Mouse (Mus musculus) cerebellum, adult 9-10 months (tissue): ENCODE measurements around the gene Atrip.

Experiments
- DNase-seq: peaks from one replicate; pipeline ENCODE4 v3.0.0; 2022

The Atrip gene

DNA sequence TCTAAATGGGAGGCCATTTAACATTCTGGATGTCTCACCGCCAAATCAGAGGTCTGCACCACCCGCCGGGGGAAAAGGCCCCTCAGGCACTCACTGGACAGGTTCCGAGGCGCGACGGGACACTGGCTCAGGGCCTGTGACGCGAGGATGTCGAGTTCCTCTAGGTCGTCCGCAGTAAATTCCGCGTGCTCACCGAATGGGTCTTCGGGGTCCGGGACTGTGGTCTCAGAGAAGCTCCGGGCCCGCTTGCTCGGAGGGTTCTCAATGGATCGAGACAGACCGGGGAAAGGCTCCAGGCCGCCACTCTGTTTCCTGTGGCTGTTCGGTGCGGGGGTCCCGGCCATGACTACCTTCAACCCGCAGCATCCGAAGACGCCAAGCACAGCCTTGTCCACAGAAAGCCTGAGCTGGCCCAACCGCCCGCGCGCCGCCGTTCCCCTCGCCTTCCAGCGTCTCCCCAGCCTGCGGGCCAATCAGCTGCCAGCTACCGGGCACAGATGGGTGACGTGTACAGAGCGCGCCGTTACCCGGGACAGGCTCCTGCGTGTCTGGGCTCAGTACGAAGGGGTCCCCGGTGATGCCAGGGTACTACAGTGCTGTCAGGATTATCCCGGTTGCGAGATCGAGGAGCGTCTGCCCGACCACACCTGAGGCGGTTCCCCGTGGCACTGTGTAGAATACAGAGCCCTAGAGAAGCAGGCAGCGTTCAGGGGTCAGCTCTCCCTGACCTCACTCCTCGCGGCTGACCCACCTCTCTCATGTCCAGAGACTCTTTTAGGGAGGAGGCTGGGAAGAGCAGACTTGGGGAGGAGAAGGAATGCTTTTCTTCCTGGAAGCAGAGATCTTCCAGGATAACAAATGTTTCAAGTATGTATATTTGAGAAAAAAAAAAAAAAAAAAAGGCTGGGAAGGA lies at the start of gene Atrip:
TSS of gene Atrip (minus strand) at position 464 of the 913 bp plus-strand sequence.
- peak; percentile 91 for DNase-seq

- DNase-seq = no peak
Observed at GRCm38 (mm10) chr9:109123266-109123665, 49.3 kb upstream of the Atrip start.

DNA sequence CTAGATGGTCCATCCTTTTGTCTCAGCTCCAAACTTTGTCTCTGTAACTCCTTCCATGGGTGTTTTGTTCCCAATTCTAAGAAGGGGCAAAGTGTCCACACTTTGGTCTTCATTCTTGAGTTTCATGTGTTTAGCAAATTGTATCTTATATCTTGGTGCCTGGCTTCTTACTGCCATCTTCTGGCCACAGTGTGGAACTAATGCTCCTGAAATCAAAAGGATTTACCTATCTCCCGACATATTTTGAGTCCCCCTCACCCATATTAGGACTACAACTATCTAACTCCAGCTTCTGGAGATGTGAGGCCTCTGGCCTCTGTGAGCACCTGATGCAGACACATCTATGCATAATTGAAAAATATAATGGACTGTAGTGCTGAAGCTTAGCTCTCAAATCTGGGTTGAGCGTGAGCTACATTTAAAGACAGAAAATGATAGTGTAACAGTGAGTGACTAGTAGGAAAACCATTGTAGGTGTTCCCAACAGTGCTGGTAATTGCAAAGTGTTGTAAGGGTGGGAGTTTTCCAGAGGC lies 48.7 kb upstream of the Atrip start:
- DNase-seq = peak; percentile 42

DNA sequence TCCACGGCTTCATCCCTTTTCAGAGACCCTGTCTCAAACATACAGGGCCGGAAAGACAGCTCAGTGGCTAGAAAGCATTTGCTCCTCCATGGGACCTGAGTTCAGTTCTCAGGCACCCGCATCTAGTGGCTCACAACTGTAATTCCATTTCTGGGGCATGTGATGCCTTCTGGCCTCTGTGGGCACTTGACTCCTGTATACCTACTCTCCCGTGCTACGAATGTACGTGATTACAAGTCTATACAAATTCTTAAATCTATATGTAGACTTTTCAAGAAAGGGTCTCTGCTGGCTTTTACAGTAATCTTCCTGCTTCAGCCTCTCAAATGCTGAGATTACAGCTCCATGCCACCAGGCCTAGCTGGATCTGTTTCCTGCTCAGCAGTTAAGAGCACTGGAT lies 47.0 kb upstream of the Atrip start:
- no peak for DNase-seq

- DNase-seq = no peak
Observed at GRCm38 (mm10) chr9:109119571-109119970, 45.6 kb upstream of the Atrip start.

DNA sequence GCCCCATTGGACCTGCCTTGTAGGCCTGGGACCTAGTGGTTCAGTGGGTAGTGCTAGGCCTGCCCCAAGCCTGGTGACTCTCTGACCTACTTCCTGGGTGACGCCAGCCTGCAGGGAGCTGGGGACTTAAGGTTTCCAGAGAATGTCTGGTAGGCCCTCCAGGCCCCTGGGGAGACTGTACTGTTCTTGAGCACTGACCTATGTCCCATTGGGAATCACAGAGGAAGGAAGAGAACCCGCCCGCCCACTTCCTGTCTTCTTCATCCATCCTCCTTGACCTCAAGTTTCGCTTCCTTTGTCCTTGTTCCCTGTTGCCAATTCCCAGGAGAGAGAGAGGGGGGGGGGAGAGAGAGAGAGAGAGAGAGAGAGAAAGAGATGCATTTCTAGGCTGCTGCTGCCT lies 44.2 kb upstream of the Atrip start:
- DNase-seq = no peak

- DNase-seq = no peak
Observed at GRCm38 (mm10) chr9:109116205-109116604, 42.3 kb upstream of the Atrip start.

- DNase-seq = no peak
Observed at GRCm38 (mm10) chr9:109114871-109115270, 40.9 kb upstream of the Atrip start.

DNA sequence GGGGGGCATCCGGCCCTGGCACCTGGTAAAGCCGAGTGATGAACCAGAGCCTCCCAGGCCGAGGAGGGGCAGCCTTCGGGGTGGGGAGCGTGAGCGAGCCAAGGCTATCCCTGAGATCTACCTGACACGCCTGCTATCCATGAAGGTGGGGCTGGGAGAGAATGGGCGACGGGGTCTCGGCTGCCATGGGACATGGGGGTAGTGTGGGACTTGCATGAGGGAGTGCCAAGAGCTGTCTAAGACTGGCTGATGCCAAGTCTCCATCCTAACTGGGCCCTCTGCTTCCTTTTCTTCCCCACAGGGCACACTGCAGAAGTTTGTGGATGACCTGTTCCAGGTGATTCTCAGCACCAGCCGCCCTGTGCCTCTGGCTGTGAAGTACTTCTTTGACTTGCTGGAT lies 40.4 kb upstream of the Atrip start:
- DNase-seq = no peak

GRCm38 (mm10) chr9:109113331-109113730 lies 39.4 kb upstream of the Atrip start:
- no peak for DNase-seq

DNA sequence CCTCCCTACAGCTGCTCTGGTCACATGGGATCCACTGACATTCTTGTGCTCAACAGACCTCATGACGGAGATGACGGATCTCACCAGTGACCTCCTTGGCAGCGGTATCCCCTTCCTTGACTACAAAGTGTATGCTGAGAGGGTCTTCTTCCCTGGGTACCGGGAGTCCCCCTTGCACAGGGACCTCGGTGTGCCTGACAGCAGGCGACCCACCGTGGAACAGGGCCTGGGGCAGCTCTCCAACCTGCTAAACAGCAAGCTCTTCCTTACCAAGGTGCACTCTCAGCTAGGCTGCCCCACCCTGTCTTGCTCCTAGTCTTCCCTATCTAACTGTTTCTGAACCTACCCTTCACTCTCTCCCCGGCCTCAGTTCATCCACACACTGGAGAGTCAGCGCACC lies 37.7 kb upstream of the Atrip start:
- DNase-seq = no peak

DNA sequence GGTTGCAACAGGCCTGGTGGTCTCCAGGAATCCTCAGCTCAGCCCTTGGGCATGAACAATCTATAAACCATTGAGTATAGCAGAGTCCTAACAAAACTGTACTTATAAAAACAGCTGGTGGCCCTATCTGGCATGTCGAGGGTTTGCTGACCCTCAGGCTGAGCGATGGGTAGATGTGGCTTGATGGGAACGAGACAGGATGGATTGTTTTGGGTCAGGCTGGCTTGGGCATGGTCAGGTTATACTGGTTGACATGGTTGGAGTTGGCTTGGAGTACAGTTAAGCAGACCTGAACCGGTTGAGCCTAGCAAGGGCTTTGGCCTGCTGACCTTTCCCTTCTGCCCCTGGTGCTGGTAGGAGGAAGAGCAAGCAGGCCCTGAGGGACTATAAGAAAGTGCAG lies 37.2 kb upstream of the Atrip start:
- DNase-seq = no peak

GRCm38 (mm10) chr9:109110240-109110639 lies 36.3 kb upstream of the Atrip start:
- no peak for DNase-seq

DNA sequence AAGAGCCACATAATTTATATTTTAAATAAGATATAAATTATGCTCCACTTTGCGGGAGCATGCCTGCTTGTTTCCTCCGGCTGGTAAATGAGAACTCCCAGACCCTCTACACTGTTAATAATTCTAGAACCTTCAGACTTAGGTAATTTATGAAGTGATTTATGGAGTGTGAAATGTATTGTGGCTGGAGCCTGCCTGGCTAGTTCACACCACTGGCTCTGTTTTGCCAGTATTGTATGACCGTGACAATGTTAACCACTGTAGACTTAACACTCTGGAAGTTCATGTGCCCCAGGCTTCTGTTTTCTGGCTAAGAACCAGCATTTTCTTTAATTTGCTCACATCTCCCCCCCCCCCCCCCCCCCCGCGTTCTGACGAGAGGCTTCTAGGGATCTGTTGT lies 33.4 kb upstream of the Atrip start:
- no peak for DNase-seq

- DNase-seq = no peak
Observed at GRCm38 (mm10) chr9:109105648-109106047, 31.7 kb upstream of the Atrip start.

GRCm38 (mm10) chr9:109105011-109105410 lies 31.1 kb upstream of the Atrip start:
- DNase-seq = no peak

- no peak for DNase-seq
Observed at GRCm38 (mm10) chr9:109104083-109104482, 30.2 kb upstream of the Atrip start.

DNA sequence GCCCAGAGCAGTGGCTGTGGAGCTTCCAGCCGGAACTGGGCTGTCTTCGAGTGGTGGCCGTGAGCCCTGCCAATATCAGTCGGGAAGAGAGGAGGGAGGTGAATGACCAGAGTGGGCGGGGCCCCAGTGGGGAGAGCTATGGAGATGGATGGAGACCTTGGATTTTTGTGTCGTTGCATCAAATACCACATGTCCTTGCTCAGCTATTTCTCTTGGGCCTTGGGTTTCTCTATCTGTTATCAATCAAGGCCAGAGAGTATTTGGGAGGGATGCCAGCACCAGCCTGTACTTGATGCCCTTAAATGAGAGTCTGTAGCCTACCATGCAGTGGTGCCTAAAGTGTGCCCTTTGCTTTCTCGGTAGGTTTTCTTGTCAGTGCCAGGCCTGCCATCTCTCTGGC lies 29.3 kb upstream of the Atrip start:
- DNase-seq = no peak

GRCm38 (mm10) chr9:109102541-109102940 lies 28.6 kb upstream of the Atrip start:
- no peak for DNase-seq

DNA sequence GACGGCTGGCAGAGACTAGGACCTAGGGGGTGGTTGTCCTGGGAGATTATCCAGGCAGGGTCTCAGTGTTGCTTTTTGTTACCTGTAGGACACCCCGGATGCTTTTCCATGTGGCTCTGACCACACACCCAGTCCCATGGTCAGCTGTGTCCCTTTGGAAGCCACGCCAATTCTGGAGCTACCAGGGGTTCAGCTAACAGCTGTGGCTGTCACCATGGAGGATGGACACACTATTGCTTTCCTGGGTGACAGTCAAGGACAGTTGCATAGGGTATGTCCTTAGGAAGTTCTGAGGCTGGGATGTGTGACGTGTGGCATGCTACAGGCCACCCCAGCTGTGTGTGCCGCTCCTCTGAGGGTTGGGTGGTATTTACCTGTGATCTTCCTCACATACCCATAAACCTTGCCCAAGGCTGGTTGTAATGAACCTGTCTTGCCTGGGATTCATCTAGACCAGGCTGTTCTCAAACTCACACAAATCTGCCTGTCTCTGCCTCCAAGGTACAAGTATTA lies 28.1 kb upstream of the Atrip start:
- DNase-seq = no peak

DNA sequence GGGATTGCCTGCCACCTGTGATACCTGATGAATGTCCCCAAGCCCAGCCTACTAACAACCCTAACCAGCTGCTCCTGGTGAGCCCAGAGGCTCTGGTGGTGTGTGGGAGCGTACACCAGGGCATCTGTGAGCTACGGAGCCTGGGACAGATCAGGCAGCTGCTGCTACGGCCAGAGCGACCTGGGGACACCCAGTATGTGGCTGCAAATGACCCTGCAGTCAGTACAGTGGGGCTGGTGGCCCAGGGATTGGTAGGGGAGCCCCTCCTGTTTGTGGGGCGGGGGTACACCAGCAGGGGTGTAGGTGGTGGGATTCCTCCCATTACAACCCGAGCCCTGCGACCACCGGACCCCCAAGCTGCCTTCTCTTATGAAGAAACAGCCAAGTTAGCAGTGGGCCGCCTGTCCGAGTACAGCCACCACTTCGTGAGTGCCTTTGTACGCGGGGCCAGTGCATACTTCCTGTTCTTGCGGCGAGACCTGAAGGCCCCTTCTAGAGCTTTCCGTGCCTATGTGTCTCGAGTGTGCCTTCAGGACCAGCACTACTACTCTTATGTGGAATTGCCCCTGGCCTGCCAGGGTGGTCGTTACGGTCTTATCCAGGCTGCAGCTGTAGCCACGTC lies 26.5 kb upstream of the Atrip start:
- DNase-seq = no peak

DNA sequence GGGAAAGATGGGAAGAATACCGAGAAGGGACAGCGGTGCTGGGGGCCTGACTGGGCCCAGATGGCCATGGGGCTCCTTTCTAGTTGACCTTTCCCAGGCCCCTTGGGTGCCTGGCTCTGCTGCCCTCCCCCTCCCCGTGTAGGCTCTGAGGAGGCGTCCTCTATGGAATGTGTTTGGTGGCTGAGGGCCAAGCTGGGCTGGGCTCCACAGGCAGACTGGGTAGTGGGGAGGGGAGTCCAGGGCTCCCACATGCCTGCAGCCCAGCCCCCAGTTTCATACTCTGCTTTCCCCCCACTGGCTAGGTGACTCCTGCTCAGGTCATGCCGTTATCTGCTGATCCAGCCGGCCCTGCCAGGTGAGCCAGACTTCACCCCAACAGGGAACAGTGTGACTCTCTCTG lies 25.0 kb upstream of the Atrip start:
- no peak for DNase-seq

- no peak for DNase-seq
Observed at GRCm38 (mm10) chr9:109098366-109098765, 24.4 kb upstream of the Atrip start.

DNA sequence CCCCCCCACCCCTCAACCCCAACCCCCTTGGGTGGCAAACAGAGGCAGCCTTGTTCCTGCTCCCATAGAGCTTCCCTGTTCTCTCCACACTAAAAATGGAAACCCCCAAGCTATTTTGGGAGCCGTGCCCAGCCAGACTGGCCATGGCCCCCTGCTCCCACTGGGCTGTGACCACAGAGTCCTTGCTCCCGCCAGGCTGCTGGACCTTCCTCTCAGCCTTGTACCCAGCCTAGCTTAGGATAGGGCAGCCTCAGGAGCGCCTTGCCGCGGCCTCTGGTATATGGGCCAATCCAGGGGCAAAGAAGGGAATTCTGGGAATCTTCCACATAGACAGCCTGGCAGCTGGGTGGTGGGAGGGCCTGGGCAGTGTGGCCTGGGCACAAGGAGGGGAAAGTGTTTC lies 23.9 kb upstream of the Atrip start:
- no peak for DNase-seq
